Mouse (Mus musculus) stomach, postnatal 0 days (tissue): ENCODE data around the gene Rrh.

Experiments used
- CTCF ChIP-seq: IDR thresholded peaks from 2 replicates; pipeline ENCODE4 v1.5.1; 2016; ENCODE audit warnings: antibody characterized with exemption, low read depth, mild to moderate bottlenecking, moderate library complexity
- EP300 ChIP-seq: optimal IDR thresholded peaks from 2 replicates; pipeline ENCODE3; 2016; ENCODE audit warnings: antibody characterized with exemption

DNA sequence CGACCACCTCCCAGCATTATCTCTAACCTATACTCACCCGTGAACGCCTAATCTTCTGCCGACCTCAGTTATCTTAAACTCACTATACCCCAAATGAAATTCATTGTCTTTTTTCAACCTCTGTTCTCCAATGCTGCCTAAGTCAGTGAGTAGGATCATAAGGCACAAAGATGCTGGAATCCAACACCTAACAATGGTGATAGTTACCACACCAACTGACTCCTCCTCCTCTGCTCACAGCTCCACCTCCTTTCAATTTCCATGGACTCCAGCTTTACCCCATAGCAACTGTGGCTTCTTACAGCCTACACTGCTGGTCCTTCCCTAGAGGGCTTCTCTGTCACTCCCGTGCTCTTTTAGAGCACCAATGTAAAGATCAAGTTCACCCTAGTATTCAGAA is 5.3 kb upstream of the Rrh start:
- TF ChIP-seq CTCF (no peak), EP300 (no peak)
